Mouse (Mus musculus): ENCODE measurements around the gene Gm20458. TPM values are rescaled to one million over a fixed set of nuclear protein-coding genes. Genes with fewer than 3 reads are reported as not detected.

Gene Gm20458
- polyA plus RNA-seq, 1 experiment from 2014 or later = 3.2 TPM

- H3K9ac ChIP-seq (ENCODE audit: low read length) = no peak overlapping the region
- H3K36me3 ChIP-seq (ENCODE audit: control insufficient read depth, insufficient read depth, low read length) = no peaks in the 10 kb centered on the region
- no peaks in the 10 kb centered on the region; the same call in 1 of the 2 replicates for H3K4me1 ChIP-seq (replicated peaks; ENCODE audit: control insufficient read depth, insufficient read depth, low read length)
- no peak overlapping the region for H3K4me3 ChIP-seq (ENCODE audit: low read depth, low read length)
- no peak overlapping the region for H3K4me2 ChIP-seq (ENCODE audit: low read depth, low read length, severe bottlenecking)
- no peak for ATAC-seq (replicated peaks; ENCODE audit: low FRiP score)
- 87% methylated on average over 14 of the region's 14 CpGs for WGBS
- DNase-seq (ENCODE audit: low spot score) = no peak
- no peak overlapping the region for H3K27ac ChIP-seq (ENCODE audit: low read depth, low read length)
- H3K27me3 ChIP-seq (ENCODE audit: control insufficient read depth, insufficient read depth, low read length) = no peaks in the 10 kb centered on the region
- no peaks in the 10 kb centered on the region for H3K9me3 ChIP-seq (ENCODE audit: control insufficient read depth, low read length)
Measured at GRCm38 (mm10) chr2:164453047-164453757, 7.6 kb upstream of the Gm20458 start.

GRCm38 (mm10) chr2:164453887-164454500, 6.8 kb upstream of the Gm20458 start:
- WGBS = 73% methylated on average over 7 of the region's 7 CpGs
- no peaks in the 10 kb centered on the region for H3K27me3 ChIP-seq (ENCODE audit: control insufficient read depth, insufficient read depth, low read length)
- DNase-seq (ENCODE audit: low spot score) (no peak), ATAC-seq (replicated peaks; ENCODE audit: low FRiP score) (no peak)
- no peaks in the 10 kb centered on the region for H3K9me3 ChIP-seq (ENCODE audit: control insufficient read depth, low read length)
- H3K4me3 ChIP-seq (ENCODE audit: low read depth, low read length) = no peak overlapping the region
- no peaks in the 10 kb centered on the region for H3K36me3 ChIP-seq (ENCODE audit: control insufficient read depth, insufficient read depth, low read length)
- H3K4me2 ChIP-seq (ENCODE audit: low read depth, low read length, severe bottlenecking) = no peak overlapping the region
- no peak overlapping the region for H3K9ac ChIP-seq (ENCODE audit: low read length)
- no peaks in the 10 kb centered on the region; the same call in 1 of the 2 replicates for H3K4me1 ChIP-seq (replicated peaks; ENCODE audit: control insufficient read depth, insufficient read depth, low read length)
- no peak overlapping the region for H3K27ac ChIP-seq (ENCODE audit: low read depth, low read length)

- ATAC-seq (replicated peaks; ENCODE audit: low FRiP score) (no peak), DNase-seq (ENCODE audit: low spot score) (no peak)
- H3K4me2 ChIP-seq (ENCODE audit: low read depth, low read length, severe bottlenecking) = no peak overlapping the region
- no peak overlapping the region for H3K27ac ChIP-seq (ENCODE audit: low read depth, low read length)
- WGBS = 85% methylated on average over 10 of the region's 10 CpGs
- no peak overlapping the region for H3K4me3 ChIP-seq (ENCODE audit: low read depth, low read length)
- no peaks in the 10 kb centered on the region for H3K36me3 ChIP-seq (ENCODE audit: control insufficient read depth, insufficient read depth, low read length)
- H3K4me1 ChIP-seq (replicated peaks; ENCODE audit: control insufficient read depth, insufficient read depth, low read length) = no peaks in the 10 kb centered on the region; the same call in 1 of the 2 replicates
- no peaks in the 10 kb centered on the region for H3K27me3 ChIP-seq (ENCODE audit: control insufficient read depth, insufficient read depth, low read length)
- H3K9ac ChIP-seq (ENCODE audit: low read length) = no peak overlapping the region
- H3K9me3 ChIP-seq (ENCODE audit: control insufficient read depth, low read length) = no peaks in the 10 kb centered on the region
Measured at GRCm38 (mm10) chr2:164454846-164455245, 5.9 kb upstream of the Gm20458 start.

GRCm38 (mm10) chr2:164455421-164456190, 5.2 kb upstream of the Gm20458 start:
- Histone ChIP-seq H3K4me3 (ENCODE audit: low read depth, low read length) (no peak overlapping the region), H3K27me3 (ENCODE audit: control insufficient read depth, insufficient read depth, low read length) (no peaks in the 10 kb centered on the region), H3K4me1 (replicated peaks; ENCODE audit: control insufficient read depth, insufficient read depth, low read length) (no peaks in the 10 kb centered on the region; the same call in 1 of the 2 replicates), H3K9ac (ENCODE audit: low read length) (no peak overlapping the region), H3K36me3 (ENCODE audit: control insufficient read depth, insufficient read depth, low read length) (no peaks in the 10 kb centered on the region), H3K4me2 (ENCODE audit: low read depth, low read length, severe bottlenecking) (no peak overlapping the region), H3K27ac (ENCODE audit: low read depth, low read length) (no peak overlapping the region), H3K9me3 (ENCODE audit: control insufficient read depth, low read length) (no peaks in the 10 kb centered on the region)
- DNase-seq (ENCODE audit: low spot score) = no peak
- no peak for ATAC-seq (replicated peaks; ENCODE audit: low FRiP score)
- WGBS = 79% methylated on average over 6 of the region's 6 CpGs

GRCm38 (mm10) chr2:164456413-164456812, 4.4 kb upstream of the Gm20458 start:
- Histone ChIP-seq H3K36me3 (ENCODE audit: control insufficient read depth, insufficient read depth, low read length) (no peaks in the 10 kb centered on the region), H3K4me2 (ENCODE audit: low read depth, low read length, severe bottlenecking) (peak overlapping the region; percentile 36; the same call in 1 of the 2 replicates), H3K9me3 (ENCODE audit: control insufficient read depth, low read length) (no peaks in the 10 kb centered on the region), H3K4me3 (ENCODE audit: low read depth, low read length) (no peak overlapping the region), H3K9ac (ENCODE audit: low read length) (no peak overlapping the region), H3K27ac (ENCODE audit: low read depth, low read length) (0 out of 2 replicates have a peak overlapping the region, but pooled peaks have one; percentile 12), H3K27me3 (ENCODE audit: control insufficient read depth, insufficient read depth, low read length) (no peaks in the 10 kb centered on the region), H3K4me1 (replicated peaks; ENCODE audit: control insufficient read depth, insufficient read depth, low read length) (no peaks in the 10 kb centered on the region; the same call in 1 of the 2 replicates)
- no peak for ATAC-seq (replicated peaks; ENCODE audit: low FRiP score)
- DNase-seq (ENCODE audit: low spot score) = no peak
- WGBS = 73% methylated on average over 1 of the region's 1 CpGs

GRCm38 (mm10) chr2:164456864-164457300, 3.9 kb upstream of the Gm20458 start, which contains the start of gene Sys1:
Gene Sys1 (plus strand): TSS chr2:164456964.
- ATAC-seq (replicated peaks; ENCODE audit: low FRiP score) = no peak
- H3K4me1 ChIP-seq (replicated peaks; ENCODE audit: control insufficient read depth, insufficient read depth, low read length) = peaks cover 3% of the 10 kb centered on the region; the same call in 1 of the 2 replicates
- H3K4me2 ChIP-seq (ENCODE audit: low read depth, low read length, severe bottlenecking) = peak within 1 kb of the TSS; percentile 36; the same call in 1 of the 2 replicates
- no peak within 1 kb of the TSS for H3K4me3 ChIP-seq (ENCODE audit: low read depth, low read length)
- H3K9me3 ChIP-seq (ENCODE audit: control insufficient read depth, low read length) = no peaks in the 10 kb centered on the region
- whole genome bisulfite sequencing = 0% methylated on average over 7 of the region's 7 CpGs
- H3K27me3 ChIP-seq (ENCODE audit: control insufficient read depth, insufficient read depth, low read length) = no peaks in the 10 kb centered on the region
- no peak for DNase-seq (ENCODE audit: low spot score)
- 0 out of 2 replicates have a peak within 1 kb of the TSS, but pooled peaks have one; percentile 12 for H3K27ac ChIP-seq (ENCODE audit: low read depth, low read length)
- H3K36me3 ChIP-seq (ENCODE audit: control insufficient read depth, insufficient read depth, low read length) = no peaks in the 10 kb centered on the region
- peak within 1 kb of the TSS; percentile 49 for H3K9ac ChIP-seq (ENCODE audit: low read length)

GRCm38 (mm10) chr2:164457942-164458341, 2.8 kb upstream of the Gm20458 start:
- Histone ChIP-seq H3K27ac (ENCODE audit: low read depth, low read length) (no peak overlapping the region), H3K27me3 (ENCODE audit: control insufficient read depth, insufficient read depth, low read length) (no peaks in the 10 kb centered on the region), H3K9ac (ENCODE audit: low read length) (no peak overlapping the region), H3K4me3 (ENCODE audit: low read depth, low read length) (no peak overlapping the region), H3K4me1 (replicated peaks; ENCODE audit: control insufficient read depth, insufficient read depth, low read length) (peaks cover 4% of the 10 kb centered on the region; the same call in 1 of the 2 replicates), H3K9me3 (ENCODE audit: control insufficient read depth, low read length) (no peaks in the 10 kb centered on the region), H3K4me2 (ENCODE audit: low read depth, low read length, severe bottlenecking) (no peak overlapping the region), H3K36me3 (ENCODE audit: control insufficient read depth, insufficient read depth, low read length) (no peaks in the 10 kb centered on the region)
- DNase-seq (ENCODE audit: low spot score) (no peak), ATAC-seq (replicated peaks; ENCODE audit: low FRiP score) (no peak)
- WGBS = 74% methylated on average over 7 of the region's 7 CpGs

- no peaks in the 10 kb centered on the region for H3K36me3 ChIP-seq (ENCODE audit: control insufficient read depth, insufficient read depth, low read length)
Measured at GRCm38 (mm10) chr2:164458535-164458934, 2.2 kb upstream of the Gm20458 start.

More at GRCm38 (mm10) chr2:164458535-164458934, 2.2 kb upstream of the Gm20458 start:
- H3K27me3 ChIP-seq (ENCODE audit: control insufficient read depth, insufficient read depth, low read length) = no peaks in the 10 kb centered on the region
- no peak for ATAC-seq (replicated peaks; ENCODE audit: low FRiP score)
- WGBS = 88% methylated on average over 8 of the region's 8 CpGs
- no peak overlapping the region for H3K4me2 ChIP-seq (ENCODE audit: low read depth, low read length, severe bottlenecking)
- DNase-seq (ENCODE audit: low spot score) = no peak
- H3K9me3 ChIP-seq (ENCODE audit: control insufficient read depth, low read length) = no peaks in the 10 kb centered on the region
- no peak overlapping the region for H3K27ac ChIP-seq (ENCODE audit: low read depth, low read length)
- no peak overlapping the region for H3K9ac ChIP-seq (ENCODE audit: low read length)
- H3K4me1 ChIP-seq (replicated peaks; ENCODE audit: control insufficient read depth, insufficient read depth, low read length) = peaks cover 4% of the 10 kb centered on the region; the same call in 1 of the 2 replicates
- no peak overlapping the region for H3K4me3 ChIP-seq (ENCODE audit: low read depth, low read length)

All from forebrain, embryonic 11.5 days (tissue).